Mouse (Mus musculus): Measurements from ENCODE around the gene Ino80e.

GRCm38 (mm10) chr7:126807405-126807804 is 54.8 kb downstream of the Ino80e start:
- TF ChIP-seq POLR2A (IDR thresholded peaks at IDR 0.05; ENCODE audit: control insufficient read depth in 1 of 2, insufficient read depth in 1 of 2, low read depth in 1 of 2, low read length in 2 of 2, poor library complexity in 1 of 2): no peak
- TF ChIP-seq MEF2A (IDR thresholded peaks at IDR 0.05; ENCODE audit: extremely low read depth, insufficient replicate concordance, low read depth, low read length, poor library complexity, severe bottlenecking): no peak
- no peak for TF ChIP-seq MAZ (IDR thresholded peaks at IDR 0.05; ENCODE audit: low read depth, low read length)
- no peak for TF ChIP-seq ZC3H11A (IDR thresholded peaks at IDR 0.05; ENCODE audit: low read depth, low read length)
- no peak for TF ChIP-seq BHLHE40 (IDR thresholded peaks at IDR 0.05; ENCODE audit: borderline replicate concordance, low read depth, low read length)
- no peak for TF ChIP-seq KAT2A (conservative IDR thresholded peaks at IDR 0.05; ENCODE audit: low read depth, low read length)
- TF ChIP-seq POLR2AphosphoS5 (IDR thresholded peaks at IDR 0.05; ENCODE audit: borderline replicate concordance, low read depth, low read length): no peak
- no peak for TF ChIP-seq EP300 (IDR thresholded peaks at IDR 0.05; ENCODE audit: low read depth in 1 of 2, low read length in 2 of 2)
- TF ChIP-seq ZNF384 (IDR thresholded peaks at IDR 0.05; ENCODE audit: low read depth, low read length): no peak
